Mouse (Mus musculus) stomach, postnatal 0 days (tissue): ENCODE data around the gene Maml1.
A peak's percentile ranks its signal among the peaks of the same experiment; 100 is the strongest.

Source experiments
- CTCF ChIP-seq: IDR thresholded peaks from 2 replicates; pipeline ENCODE4 v1.5.1; 2016; ENCODE audit warnings: antibody characterized with exemption, low read depth, mild to moderate bottlenecking, moderate library complexity
- EP300 ChIP-seq: optimal IDR thresholded peaks from 2 replicates; pipeline ENCODE3; 2016; ENCODE audit warnings: antibody characterized with exemption

GRCm38 (mm10) chr11:50262020-50262419 lies 30.1 kb downstream of the Maml1 start:
- TF ChIP-seq EP300 (no peak), CTCF (peak; percentile 64)
